Mouse (Mus musculus) heart, adult 8-10 months (tissue): ENCODE measurements around the gene Irf3. TPM values are rescaled to one million over a fixed set of nuclear protein-coding genes. Genes with fewer than 3 reads are reported as not detected.

ENCODE experiments used
- DNase-seq: peaks from one replicate; pipeline ENCODE4 v3.0.0; 2022; ENCODE audit warnings: low spot score
- total RNA-seq, 4 experiments: library from RNA; stranded (reverse); gene quantifications; 2 replicates each; pipeline ENCODE4 v1.2.4; 2022

The Irf3 gene
- total RNA-seq, 4 experiments from 2014 or later: 23.2 to 31.9 (median 27.0) TPM

DNA sequence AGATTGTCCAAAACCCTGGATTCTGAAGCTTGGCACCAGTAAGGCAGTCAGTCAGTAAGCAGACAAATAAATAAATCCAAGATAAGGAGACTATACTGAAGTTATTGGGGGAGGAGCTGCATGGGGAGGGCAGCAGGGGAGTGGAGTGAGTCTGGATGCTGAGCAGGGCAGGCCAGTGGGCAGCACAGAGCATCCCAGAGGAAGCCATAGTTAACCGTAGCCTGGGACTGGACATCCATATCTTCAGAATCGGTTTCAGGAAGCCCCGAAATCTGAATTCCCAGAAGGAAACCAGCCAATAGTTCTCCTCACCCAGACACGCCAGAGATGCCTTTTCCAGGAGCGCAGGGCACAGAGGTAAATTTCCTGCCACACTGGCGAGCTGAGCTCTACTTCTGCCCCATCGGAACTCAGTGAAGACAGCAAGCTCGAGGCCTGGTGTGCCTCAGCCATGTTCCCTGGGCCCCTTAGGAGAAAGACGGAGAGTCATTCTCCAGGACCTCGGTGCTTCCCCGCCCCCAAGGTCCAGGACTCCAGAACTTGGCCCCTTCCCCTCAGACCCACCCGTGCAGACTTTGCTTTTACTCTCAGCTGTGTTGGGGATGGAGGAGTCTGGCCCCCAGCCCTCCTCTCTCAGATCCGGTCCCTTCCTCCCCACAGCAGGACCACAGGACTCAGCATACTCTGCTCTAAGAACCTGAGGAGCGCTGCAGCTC lies 23.9 kb upstream of the Irf3 start:
- no peak for DNase-seq

GRCm38 (mm10) chr7:44974383-44975116 lies 22.9 kb upstream of the Irf3 start, which contains the start of gene Cpt1c:
TSS of gene Cpt1c (minus strand) at chr7:44974851.
- peak; percentile 72 for DNase-seq

GRCm38 (mm10) chr7:44975117-44975419 lies 22.4 kb upstream of the Irf3 start:
- no peak for DNase-seq

DNA sequence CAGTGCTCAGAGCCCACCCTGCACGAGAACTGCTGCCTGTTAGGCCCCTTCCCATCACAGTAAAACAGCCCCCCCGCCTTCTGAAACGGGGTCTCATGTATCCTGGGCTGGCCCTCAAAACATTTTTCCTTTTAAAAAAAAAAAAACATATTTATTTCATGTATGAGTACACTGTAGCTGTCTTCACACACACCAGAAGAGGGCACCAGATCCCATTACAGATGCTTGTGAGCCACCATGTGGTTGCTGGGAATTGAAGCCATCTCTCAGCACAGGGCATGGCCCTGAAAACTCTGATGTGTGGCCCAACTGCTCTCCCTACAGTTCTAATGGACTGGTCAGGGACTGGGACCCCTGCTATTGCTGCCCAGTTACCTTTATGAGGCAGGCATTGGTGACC lies 19.1 kb upstream of the Irf3 start:
- no peak for DNase-seq

GRCm38 (mm10) chr7:44981539-44981938 lies 15.9 kb upstream of the Irf3 start:
- no peak for DNase-seq

- peak; percentile 85 for DNase-seq
Measured at GRCm38 (mm10) chr7:44983085-44983484, 14.4 kb upstream of the Irf3 start.

- DNase-seq: no peak
Measured at GRCm38 (mm10) chr7:44983944-44984832, 13.3 kb upstream of the Irf3 start.

DNA sequence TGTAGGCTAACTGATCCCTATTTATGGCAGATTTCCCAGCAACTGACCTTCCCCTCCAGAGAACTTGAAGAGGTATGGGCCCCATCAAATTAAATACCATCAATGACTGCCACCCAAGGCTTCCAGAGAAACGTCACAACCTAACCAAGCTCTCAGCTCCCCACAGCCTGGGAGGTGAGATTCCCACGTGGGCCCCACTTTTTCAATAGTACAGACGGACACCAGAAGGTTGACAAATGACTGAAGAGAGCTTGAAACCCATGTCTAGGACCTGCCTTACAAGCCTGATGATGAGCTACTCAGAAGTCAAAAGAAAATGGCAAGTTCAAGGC lies 12.6 kb upstream of the Irf3 start:
- no peak for DNase-seq

DNA sequence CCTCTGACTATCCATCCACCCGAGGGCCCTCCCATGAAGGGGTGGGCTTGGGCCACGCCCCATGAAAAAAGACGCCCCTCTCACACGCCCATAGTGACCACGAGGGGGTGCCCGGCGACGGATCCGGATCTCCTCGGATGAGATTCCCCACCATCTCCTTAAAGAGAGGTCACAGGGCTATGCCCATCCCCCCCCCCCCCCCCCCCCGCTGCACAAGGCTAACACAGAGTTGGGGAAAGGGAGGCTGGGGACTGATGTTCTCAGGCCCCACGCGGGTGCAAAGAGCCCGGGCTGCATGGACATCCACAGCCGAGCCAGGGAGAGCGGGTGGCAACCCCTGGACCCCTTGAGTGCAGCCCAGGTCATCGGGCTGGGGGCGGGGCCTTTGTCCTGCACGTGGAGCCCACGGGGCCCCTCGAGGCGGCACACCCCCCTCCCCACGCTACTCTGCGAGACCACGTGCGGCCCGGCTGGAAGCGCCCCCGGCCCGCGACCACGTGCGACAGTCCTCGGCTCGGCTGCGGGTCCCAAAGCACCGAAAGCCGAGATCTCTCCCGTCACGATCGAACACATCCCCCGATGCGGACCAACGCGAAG lies 11.8 kb upstream of the Irf3 start:
- peak; percentile 51 for DNase-seq

- peak; percentile 99 for DNase-seq
Measured at GRCm38 (mm10) chr7:44986192-44986878, 11.1 kb upstream of the Irf3 start, which contains the start of gene Prmt1. TSS of gene Prmt1 (minus strand) at chr7:44986568.

GRCm38 (mm10) chr7:44986879-44987718 lies 10.3 kb upstream of the Irf3 start:
- no peak for DNase-seq

DNA sequence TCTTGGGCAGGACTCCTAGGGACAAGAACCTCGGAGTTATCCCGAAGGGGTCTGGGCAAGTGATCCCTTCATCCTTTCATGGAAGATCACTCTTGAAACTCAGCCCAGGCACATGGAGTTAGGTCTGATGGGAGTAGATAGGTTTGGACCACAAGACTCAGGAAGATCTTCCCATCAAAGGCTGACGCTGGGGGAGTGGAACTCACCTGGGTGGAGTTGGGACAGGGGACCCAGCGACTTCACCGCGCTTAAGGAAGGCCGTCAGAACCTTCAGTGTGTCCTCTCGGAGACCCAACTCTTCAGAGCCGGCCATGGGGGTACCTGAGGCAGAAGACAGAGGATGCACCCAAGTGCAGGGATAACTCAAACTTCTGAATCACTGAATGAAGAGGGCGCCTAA lies 776 bp upstream of the Irf3 start:
- no peak for DNase-seq

- DNase-seq: no peak
Measured at GRCm38 (mm10) chr7:44997940-44998428, 536 bp downstream of the Irf3 start.

DNA sequence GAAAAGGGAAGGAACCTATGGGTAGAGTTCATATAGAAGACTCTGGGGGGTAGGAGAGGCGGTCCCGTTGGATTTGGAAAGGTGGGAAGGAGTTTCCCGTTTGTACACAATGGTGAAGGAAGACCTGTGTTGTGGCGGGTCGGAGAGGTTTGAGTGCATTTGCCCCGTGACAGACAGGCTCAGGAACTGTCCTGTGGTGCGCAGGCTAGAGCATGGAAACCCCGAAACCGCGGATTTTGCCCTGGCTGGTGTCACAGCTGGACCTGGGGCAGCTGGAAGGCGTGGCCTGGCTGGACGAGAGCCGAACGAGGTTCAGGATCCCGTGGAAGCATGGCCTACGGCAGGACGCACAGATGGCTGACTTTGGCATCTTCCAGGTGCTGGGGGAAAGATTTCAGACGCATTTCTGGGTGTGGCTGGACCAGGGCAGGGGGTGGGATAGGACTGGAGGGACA lies 1.1 kb downstream of the Irf3 start, which contains the start of gene Bcl2l12:
Bcl2l12 (minus strand) TSS at position 212 of the 455 bp plus-strand sequence.
- no peak for DNase-seq

DNA sequence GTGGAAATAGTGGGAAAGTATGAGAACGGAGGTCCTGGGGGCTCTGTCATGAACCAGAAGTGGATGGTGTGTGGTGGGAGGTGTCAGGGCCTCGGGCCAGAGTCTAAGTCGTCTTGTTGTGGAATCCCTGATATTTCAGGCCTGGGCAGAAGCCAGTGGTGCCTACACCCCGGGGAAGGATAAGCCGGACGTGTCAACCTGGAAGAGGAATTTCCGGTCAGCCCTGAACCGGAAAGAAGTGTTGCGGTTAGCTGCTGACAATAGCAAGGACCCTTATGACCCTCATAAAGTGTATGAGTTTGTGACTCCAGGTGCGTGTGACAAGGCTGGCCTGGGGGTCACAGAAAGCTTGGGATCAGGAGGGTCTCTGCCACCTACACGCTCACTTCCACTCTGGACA lies 2.3 kb downstream of the Irf3 start:
- peak; percentile 41 for DNase-seq

DNA sequence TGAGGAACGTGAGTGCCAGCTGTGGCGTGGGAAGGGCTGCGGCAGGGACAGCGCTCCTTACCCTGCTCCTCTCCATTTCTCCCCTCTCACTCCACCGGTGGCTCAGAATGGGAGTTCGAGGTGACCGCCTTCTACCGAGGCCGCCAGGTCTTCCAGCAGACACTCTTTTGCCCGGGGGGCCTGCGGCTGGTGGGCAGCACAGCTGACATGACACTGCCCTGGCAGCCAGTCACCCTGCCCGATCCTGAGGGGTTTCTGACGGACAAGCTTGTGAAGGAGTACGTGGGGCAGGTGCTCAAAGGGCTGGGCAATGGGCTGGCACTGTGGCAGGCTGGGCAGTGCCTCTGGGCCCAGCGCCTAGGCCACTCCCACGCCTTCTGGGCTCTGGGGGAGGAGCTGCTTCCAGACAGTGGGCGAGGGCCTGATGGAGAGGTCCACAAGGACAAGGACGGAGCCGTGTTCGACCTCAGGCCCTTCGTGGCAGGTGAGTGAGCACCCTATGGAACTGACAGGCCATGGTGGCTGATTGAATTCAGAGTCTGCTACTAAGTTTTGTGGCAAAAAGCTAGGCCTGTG lies 3.2 kb downstream of the Irf3 start:
- no peak for DNase-seq

DNA sequence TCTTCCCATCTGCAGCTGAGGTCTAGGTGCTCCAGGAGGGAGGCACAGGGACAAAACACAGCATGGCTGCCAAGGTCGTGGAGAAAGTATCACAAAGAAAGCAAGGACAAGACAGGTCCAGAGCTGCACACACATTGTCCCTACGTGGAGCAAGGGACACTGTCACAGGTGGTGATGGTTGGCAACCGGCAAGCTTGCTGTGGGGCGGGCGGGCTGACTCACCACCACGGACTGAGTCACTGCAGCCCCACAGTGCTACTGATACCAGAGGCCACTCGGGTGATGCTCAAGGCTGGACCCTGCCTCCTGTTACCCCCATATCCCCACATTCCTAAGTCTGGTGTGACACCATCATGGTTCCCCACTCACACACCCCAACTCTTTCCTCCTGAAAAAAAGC lies 5.0 kb downstream of the Irf3 start:
- DNase-seq: no peak

DNA sequence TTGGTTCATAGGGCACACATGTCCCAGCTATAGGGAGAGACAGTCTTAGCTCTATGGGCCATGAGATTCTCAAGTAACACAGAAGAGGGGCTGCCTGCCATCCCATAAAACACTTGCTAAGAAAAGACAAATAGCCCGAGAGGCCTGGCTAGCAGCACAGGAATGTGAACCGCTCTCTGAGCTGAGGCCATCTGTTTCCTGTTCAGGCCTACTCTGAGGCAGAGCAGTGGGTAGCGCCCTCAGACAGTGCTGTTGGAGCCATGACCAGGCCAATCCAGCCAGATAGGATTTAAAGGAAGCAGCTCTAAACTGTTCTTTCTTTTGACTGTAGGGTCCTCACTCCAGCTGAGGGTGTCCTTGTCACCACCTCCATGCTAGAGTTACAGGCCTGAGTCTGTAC lies 7.1 kb downstream of the Irf3 start:
- no peak for DNase-seq

- no peak for DNase-seq
Measured at GRCm38 (mm10) chr7:45005321-45005992, 8.0 kb downstream of the Irf3 start.
